Mouse (Mus musculus): ENCODE measurements around the gene Lrrc4c.

The Lrrc4c gene

DNA sequence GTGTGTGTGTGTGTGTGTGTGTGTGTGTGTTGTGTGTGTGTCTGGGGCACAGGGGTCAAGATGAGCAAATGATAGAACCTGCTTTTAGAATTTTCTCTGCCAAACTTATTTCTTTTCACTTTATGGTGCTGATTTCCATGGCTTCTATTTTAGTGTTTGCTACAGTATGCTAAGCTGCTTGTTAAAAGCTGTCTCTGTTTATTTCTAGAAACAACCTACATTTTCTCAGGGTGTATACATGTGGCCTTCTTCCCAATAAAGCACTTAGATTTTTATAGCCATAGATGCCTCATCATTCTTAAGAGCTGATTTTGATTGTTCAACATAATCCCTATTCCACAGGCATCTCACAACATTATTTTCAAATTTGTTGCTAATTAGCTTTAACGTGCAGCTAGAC, 229.2 kb downstream of the Lrrc4c start:
- no peak for DNase-seq (ENCODE audit: low read depth, low spot score)

DNA sequence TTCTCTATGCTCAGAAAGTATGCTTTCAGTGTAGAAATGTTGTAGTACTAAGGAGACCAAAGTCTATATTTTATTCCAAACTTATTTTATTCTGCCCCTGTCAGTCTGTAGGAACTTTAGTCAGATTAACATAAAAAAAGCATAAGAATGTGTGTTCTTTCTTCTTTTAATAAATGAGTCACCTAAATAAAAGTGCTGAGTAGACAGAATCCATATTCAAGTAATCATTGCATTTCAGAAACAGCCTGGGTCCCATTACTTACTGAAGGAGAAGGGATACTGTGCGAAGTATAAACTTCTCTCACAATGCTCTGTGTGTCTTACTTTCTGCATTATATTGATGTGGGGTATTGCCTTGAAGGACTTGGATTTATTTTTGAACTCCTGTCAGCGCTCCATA, 255.8 kb downstream of the Lrrc4c start:
- DNase-seq (ENCODE audit: low read depth, low spot score), result no peak

DNA sequence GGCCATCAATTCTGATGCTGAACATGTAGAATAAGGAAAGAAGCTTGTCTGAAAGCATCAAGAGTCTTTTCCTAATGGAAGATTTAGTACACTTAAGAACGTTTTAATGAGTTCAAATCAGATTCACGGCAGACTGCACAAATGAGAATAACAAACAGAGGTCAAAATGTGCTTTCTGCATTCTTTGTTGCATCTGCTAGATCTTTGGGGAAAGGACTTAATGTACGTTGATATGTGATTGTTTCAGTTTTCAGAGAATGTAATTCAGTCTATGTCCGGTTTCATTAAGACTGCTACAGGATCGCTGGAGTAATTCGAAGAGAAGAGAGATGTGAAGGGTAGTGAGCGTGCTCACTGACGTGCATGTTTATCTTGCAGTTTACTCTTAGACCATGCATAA, 259.7 kb downstream of the Lrrc4c start:
- DNase-seq (ENCODE audit: low read depth, low spot score), result no peak

DNA sequence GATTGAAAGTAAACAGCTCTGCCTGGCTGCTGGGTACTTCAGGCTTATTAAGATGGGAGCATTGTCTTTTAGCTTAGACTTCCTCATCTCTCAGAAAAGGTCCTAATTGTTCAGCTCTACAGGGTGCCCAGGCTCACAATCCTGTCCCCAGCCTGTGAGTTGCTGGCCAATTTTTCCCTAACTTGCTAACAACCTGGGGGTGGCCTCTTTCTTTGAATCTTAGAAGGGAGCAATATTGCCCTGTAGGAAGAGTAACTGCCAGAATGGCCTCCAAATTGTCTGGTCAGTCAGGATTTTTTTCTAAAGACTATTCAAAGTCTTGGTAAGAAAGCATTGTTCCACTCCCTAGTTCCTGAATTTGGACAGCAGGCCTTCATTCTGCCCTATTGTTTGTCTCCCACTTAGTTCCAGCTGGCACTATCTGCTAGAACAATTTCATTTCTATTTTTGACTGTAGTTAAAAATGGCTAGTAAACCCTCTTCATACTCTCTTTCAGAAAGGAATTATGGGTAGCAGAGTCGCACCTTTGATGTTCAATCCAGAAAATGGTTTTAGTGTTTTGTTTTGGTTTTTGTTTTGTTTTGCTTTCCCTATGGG, 262.3 kb downstream of the Lrrc4c start:
- DNase-seq (ENCODE audit: low read depth, low spot score), result no peak

DNA sequence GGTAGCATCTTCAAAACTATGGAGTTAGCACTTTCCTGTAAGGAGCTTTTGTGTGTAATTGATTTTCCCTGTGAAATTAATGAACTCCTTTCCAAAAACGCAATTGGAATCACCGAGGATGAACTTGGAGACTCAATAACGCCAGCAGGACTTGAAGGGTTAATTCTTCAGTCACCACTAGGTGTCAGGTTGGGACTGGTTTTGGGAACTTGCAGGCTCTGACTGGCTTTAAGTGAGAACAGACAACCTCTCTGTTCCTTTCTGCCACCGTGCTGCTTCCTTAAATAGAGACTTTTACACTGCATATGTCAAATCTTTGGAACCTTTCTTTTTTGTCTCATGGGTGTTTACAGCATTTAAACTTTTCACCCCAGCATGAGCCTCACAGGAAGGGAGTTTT, 267.7 kb downstream of the Lrrc4c start:
- no peak for DNase-seq (ENCODE audit: low read depth, low spot score)

DNA sequence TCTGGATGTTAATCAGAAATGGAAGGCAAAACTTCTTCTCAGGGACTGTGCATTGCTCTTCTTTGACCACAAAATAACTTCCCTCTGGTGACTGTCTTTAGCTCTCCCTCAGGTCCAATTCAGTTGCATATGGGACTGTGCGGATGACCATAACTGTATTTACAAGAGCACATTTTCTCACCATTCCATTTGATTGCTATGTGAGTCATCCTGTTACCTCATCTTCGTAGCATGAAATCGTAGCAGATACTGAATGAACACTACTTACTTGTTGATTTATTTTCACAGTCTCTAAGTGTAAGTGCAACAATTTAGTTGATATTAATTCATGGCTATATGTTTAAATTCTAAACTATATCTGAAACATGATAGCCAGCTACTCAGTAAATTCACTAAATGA, 286.8 kb downstream of the Lrrc4c start:
- DNase-seq (ENCODE audit: low read depth, low spot score), result no peak

DNA sequence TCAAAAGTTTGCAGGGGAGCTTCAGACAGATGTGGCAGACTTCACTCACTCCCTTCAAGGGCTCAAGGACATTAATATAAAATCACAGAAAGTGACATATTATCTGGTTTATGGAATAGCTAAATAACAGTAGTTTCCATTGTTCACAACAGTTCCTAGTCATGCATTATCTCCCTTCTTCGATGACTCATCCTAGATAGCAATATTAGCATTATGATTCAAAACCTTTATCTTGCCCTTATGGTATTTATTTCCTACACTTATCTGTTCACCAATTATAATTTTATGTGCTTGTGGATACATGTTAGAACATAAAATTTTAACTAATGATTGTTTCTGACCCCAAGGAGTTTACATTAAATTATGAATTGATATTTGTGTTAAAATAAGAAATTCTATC, 296.2 kb downstream of the Lrrc4c start:
- no peak for DNase-seq (ENCODE audit: low read depth, low spot score)

DNA sequence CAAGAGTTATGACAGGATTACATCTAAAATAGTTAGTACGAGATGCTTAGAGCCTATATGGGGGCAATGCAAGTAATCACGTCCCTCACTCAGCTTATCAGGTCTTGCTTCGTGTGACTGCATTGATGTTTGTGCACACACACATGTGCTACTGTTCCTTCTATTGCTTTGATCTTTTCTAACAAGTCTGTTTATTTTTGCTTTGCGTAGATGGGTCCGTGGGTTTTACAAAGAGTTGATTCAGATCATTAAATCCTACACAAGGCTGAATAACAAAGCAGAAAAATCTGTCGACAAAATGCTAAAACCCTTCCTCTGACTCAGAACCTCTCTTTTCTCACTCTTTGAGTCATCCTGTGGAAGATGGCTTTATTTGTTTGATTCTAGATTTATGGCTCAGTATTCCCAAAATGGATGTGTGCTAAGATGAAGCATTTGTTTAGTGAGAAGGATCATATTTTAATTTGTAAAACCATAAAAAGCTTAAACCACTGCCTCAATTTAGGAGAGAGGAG, 300.8 kb downstream of the Lrrc4c start:
- DNase-seq (ENCODE audit: low read depth, low spot score), result no peak

DNA sequence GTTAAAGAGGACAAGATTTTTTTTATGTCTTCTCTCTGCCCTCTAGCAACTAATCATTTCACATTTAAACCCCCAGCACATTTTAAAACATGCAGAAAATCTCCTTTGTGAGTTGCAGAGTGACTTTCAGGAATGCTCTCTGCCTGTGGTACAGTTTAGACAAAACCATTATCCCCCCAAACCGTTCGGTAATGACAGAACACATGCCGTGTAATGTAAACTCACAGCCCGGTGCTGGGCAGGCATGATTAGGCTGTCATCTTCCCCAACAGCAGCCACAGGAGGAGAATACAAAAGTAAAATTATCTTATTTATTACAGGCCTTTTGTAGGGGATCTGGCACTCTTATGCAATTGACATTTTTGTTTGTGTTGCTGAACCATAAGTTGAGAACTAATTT, 349.1 kb downstream of the Lrrc4c start:
- DNase-seq (ENCODE audit: low read depth, low spot score), result no peak

DNA sequence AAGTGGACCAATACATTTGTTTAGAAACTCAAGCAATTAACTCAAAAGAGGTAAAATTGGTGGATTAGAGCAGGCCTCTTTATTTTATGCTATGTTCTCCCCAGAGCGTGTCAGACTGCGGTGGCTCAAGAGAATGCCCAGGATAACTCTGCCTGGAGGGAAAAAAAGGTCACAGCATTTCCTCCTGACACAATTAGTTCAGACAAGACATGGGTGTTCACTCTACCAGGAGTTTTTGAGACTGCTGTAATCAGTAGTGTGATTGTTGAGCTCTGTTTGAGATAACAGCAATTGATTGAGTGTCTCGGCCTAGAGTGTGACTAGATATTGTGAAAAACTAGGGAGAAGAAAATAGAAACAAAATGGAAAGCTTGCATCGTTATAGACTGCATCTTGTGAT, 363.8 kb downstream of the Lrrc4c start:
- no peak for DNase-seq (ENCODE audit: low read depth, low spot score)

DNA sequence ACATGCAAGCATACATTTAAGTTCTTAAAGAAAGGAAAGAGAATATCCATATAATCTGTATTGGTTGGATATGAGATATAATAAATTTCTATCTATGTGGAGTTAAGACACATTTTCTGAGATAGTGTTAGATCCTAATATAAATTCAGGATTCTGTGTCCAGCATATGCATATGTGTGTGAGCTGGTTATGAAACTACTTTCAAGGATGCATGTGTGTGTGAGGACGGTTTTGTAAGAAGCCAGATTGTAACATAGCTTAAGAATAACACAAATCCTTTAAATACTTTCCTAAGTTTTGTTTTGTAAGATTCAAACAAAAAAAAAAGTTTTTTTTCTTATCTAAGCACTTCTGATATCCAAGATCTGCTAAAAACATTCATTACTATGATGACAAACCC, 367.4 kb downstream of the Lrrc4c start:
- no peak for DNase-seq (ENCODE audit: low read depth, low spot score)

DNA sequence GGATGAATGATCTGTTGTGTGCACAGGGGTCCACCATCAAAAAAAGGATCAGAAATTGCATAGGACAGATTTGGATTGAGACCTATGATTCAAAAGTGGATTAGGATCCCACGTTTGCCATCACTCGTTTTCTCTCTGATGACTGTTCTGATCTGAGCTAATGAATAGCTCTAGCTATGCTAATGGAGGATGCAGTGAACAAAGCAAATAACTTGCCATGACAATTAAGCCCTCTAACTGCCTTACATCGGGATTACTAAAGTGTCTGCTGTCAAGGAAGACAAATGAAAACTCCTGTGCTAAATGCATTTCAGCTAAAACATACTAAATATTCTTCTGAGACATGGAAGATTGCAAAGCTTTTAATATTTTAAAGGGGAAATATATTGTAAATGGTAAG, 387.0 kb downstream of the Lrrc4c start:
- no peak for DNase-seq (ENCODE audit: low read depth, low spot score)

DNA sequence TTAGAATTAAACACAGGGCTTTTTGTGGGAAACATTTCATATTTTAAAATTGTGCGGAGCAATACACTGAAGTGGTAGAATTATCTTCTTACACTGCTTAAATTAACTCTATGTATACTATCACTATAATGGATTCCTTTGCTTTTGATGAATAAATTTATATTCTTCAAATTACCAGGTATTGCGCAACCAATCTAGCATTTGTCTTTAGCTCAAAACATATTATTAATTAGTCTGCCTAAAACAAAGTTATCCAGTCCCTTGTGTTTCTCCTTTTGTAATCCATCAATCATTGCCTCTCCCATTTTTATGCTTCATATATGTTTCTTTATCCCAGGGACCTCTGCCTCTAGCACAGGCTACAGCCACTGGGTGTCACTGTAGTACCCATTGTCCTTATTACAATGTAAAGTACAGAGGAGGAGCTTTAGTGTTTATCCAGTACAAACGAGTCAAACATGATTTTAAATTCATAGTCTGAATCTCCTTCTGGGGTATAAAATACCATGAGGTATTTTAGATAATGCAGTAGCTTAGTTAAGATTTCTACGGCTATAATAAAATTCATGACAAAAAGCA, 389.9 kb downstream of the Lrrc4c start:
- no peak for DNase-seq (ENCODE audit: low read depth, low spot score)

DNA sequence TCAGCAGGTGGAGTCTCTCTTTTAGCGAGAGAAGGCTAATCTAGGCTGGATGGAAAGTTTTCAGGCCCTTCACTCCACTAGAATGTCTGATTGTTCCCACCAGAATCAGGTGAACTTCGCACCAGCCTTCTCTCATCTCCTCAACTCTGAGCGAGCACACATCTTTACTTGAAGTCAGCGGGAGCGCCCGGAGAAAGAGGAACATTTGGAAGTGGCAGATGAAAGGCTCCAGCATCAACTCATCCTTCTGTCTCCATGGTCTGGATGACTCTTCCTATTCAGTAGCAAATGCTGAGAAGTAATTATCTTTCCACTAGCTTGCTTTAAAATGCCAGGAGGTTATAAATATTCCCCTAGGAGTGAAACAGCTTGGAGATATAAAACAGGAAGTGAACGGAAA, 396.6 kb downstream of the Lrrc4c start:
- no peak for DNase-seq (ENCODE audit: low read depth, low spot score)

DNA sequence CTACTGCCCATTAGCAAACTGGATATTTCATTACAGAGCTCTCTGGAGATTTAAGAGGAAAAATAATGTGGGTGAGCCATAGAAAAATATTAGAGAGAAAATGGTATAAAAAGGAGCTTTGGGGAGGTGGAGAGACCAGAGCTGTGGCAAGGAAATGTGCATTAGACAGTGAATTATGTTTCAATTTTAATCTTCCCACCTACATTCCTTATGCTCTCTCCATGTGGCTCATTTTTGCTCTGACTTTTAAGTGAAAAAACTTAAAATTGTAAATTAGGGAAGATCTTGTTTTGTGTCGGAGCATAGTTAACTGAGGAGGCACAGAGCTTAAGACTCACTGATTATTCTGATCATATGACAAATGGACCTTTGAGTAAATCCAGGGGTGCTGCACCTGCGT, 399.4 kb downstream of the Lrrc4c start:
- no peak for DNase-seq (ENCODE audit: low read depth, low spot score)

DNA sequence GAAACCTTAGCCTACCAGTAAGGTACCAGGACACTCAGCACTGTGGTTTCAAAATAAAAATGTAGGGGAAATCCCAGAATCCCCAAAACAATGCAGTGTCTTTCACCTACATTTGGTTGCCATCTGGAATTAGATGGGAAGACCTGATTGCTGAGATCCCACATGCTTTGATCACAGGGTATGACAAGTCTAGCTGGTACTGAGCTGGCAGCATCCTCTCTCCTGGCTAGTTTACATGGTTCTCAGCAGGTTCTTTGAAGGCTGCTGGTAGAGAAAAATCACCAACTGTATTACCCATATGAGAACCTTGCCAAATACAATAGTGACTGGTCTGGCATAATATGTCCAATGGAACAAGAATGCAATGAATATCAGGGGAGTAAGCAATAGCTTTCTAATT, 405.4 kb downstream of the Lrrc4c start:
- DNase-seq (ENCODE audit: low read depth, low spot score), result no peak

DNA sequence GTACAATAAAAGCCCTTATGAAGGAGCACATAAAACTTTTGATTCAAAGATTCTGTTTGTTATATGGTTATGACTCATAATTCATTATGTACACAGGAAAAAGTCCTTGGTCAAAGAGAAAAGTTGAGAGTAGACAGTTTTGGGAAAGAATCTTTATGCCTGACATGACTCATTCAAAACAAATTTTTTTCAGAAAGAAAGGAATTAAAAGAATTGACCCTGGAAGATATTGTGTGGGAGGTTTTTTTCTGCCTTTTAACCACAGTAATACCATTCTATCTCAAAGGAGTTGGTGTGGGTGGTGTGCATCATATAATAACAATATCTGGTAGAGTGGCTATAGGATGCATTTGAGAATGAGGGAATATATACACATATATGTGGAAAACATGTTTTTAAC, 418.1 kb downstream of the Lrrc4c start:
- no peak for DNase-seq (ENCODE audit: low read depth, low spot score)

DNA sequence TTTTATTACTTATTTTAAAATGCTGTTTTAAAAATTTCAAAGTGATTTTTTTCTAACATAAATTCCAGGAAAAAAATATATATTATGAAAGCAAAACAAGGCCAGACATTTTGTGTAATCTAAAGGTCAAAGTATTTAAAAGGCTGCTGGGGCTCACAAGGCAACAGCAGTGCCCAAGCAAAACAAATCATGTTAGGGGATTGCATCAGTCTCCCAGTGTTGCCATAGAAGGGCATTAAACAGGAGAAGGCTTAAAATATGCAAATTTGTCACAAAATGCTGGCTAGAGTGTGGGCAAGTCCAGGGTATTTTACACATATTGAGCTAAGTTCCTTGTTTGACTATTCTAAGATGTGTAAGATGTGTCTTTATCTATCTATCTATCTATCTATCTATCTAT, 437.1 kb downstream of the Lrrc4c start:
- no peak for DNase-seq (ENCODE audit: low read depth, low spot score)

DNA sequence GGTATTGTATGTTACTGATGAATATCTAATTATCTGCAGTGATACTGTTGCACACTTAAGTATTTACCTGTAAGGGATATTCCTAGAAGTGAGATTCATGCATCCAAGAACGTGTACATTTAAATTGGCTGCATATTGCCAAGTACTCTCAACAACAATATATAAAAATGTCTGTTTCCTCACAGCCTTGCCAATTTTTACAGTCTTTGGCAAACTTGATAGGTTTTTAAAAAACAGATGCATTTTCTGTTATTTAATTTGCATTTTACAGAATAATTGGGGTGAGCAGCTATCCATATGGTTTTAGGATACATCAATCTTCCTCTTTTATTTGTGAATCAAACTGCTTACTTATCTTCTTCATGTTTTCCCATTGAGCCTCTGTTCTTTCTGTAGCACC, 439.7 kb downstream of the Lrrc4c start:
- DNase-seq (ENCODE audit: low read depth, low spot score), result no peak

DNA sequence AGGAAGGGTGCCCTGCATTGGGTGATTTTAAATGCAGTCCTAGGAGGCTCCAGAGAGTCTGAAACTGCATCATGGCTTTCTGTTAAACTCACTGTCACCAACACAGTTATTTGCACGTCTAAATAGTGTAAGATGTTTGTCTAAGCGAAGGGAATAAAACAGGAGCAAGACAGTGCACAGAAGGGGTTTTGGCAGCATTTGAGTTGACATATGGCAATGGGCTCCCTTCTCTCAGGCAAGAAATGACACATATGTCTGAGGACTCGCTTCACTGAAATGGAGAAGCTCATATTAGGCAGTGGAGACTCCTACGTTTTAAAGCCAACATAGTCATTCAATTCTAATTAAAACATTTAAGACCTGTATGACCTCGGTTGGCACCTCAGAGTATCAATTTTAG, 445.6 kb downstream of the Lrrc4c start:
- no peak for DNase-seq (ENCODE audit: low read depth, low spot score)

DNA sequence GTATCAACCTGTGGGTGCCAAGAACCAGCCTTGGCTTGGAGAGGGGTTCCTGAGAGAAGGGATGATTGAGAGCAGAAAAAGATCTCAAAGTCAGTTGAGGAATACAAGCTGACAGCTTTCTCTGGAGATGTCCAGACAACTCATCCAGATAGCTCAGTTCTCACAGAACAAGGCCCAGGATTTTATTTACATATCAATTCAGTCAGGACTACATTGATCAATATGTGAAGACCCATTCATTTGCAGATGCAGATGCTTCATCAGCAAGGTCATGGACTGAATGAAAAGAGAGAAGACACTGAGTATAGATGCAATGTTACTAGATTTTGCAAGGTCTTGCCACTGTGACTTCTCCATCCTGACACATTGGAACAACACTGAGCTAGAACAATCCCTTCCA, 457.4 kb downstream of the Lrrc4c start:
- no peak for DNase-seq (ENCODE audit: low read depth, low spot score)

DNA sequence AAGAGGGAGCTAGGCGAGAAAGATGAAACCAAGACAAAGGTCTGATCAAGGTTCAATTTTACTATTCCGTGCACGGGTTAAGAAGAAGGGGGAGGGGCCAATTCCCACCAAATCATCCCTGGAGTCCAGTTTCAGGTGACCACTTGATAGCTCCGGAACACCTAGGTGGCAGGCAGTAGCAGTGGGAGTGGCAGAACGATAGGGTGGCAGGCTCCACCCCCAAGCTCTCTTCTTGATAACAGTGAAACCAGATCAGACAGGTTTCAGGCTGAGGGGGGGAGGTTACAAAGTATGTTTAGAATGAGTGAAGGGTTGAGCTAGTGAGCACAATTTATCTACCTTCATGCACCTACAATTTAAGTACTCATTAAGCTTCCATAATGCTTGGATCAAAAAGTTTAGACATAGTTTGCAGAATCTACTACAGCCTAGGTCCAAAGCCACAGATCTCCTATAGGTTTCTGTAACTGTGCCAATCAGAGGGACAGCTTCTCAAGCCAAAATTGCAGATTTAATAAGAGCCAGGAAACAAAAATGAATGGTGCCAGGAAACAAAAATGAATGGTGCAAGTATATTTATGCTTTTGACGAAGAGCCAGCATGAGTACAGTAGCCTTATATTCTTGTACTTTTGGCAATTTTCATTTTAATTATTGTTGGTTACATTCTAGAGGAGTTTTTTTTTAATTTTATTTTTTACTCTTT, 478.9 kb downstream of the Lrrc4c start:
- no peak for DNase-seq (ENCODE audit: low read depth, low spot score)

DNA sequence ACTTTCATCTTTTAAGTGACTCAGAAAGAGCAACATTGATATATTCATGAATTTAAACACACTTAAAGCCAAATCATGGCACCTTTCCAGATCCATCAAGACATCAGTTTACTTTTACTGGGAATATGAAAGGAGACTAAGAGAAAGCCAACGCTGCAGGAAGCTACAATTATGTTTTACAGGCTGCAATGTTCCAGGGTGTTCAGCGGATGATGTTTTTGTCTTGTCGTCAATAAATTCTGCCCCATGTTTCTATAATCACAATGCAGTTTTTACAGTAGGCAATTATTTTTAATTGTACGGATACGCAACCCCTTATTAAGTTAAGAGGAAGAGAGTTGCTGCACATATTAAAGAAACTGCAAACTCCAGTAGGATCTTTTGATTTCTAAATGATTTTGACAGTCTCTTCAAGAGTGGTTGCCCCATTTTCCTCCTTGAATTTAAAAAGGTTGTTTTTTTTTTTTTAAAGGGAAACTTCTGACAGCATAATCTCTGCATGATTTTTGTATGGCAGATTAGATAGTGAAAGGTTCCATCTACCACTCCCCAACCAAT, 532.9 kb downstream of the Lrrc4c start:
- no peak for DNase-seq (ENCODE audit: low read depth, low spot score)

Data from CD4-positive, CD25-positive, alpha-beta regulatory T cell, adult 2 months (primary cell).